Mouse (Mus musculus) heart, embryonic 12.5 days (tissue): Measurements from ENCODE around the gene Hcfc1r1. TPM values are rescaled to one million over a fixed set of nuclear protein-coding genes. Genes with fewer than 3 reads are reported as not detected.
A peak's percentile ranks its signal among the peaks of the same experiment; 100 is the strongest.

Experiments
- ATAC-seq: fragments of 200-750 bp; cut with Nextera tagmentation; 2 replicates; pipeline ENCODE4 v1.8.0; 2017; ENCODE audit warnings: moderate TSS enrichment, moderate library complexity; ENCODE audit not compliant: insufficient number of reproducible peaks, low FRiP score
- H3K27ac ChIP-seq: fragments of 300-500 bp; sonication (generic); 2 replicates; pipeline ENCODE4 v1.5.1; 2016; ENCODE audit warnings: mild to moderate bottlenecking, moderate library complexity; ENCODE audit not compliant: poor library complexity, severe bottlenecking
- H3K27me3 ChIP-seq: fragments of 300-500 bp; sonication (generic); replicated peaks from 2 replicates; pipeline ENCODE4 v1.6.1; 2016; ENCODE audit warnings: mild to moderate bottlenecking, moderate library complexity
- H3K36me3 ChIP-seq: fragments of 300-500 bp; sonication (generic); 2 replicates; pipeline ENCODE4 v1.6.1; 2016; ENCODE audit warnings: mild to moderate bottlenecking, moderate library complexity
- H3K4me1 ChIP-seq: fragments of 300-500 bp; sonication (generic); replicated peaks from 2 replicates; pipeline ENCODE4 v1.6.1; 2016; ENCODE audit warnings: mild to moderate bottlenecking
- H3K4me2 ChIP-seq: fragments of 300-500 bp; sonication (generic); 2 replicates; pipeline ENCODE4 v1.6.1; 2016; ENCODE audit warnings: mild to moderate bottlenecking, moderate library complexity
- H3K4me3 ChIP-seq: fragments of 300-500 bp; sonication (generic); 2 replicates; pipeline ENCODE4 v1.5.1; 2016; ENCODE audit warnings: mild to moderate bottlenecking
- H3K9ac ChIP-seq: fragments of 300-500 bp; sonication (generic); 2 replicates; pipeline ENCODE4 v1.6.1; 2016; ENCODE audit warnings: mild to moderate bottlenecking, moderate library complexity
- H3K9me3 ChIP-seq: fragments of 300-500 bp; sonication (generic); replicated peaks from 2 replicates; pipeline ENCODE4 v1.6.1; 2016; ENCODE audit warnings: mild to moderate bottlenecking, moderate library complexity
- WGBS: fragments of 180-500 bp; shearing (Covaris S2); methylation state at CpG from one replicate; pipeline ENCODE4 v1.1.7; 2016; 5-methylcytosine and 5-hydroxymethylcytosine counted together
- polyA plus RNA-seq: library from polyadenylated mRNA; unstranded; fragments of >200 nt; fragmentation: Nextera tagmentation; extraction: Ambion mirVana; gene quantifications from 2 replicates; pipeline ENCODE4 v1.2.1, GENCODE M21; 2016

Hcfc1r1 gene
- polyA plus RNA-seq, 1 experiment from 2014 or later = 337 TPM

- H3K4me3 ChIP-seq = peak overlapping the region; percentile 72
- peak overlapping the region; percentile 88 for H3K4me2 ChIP-seq
- ATAC-seq = no peak
- H3K27ac ChIP-seq = peak overlapping the region; percentile 96
- no peaks in the 10 kb centered on the region for H3K9me3 ChIP-seq
- peaks cover 34% of the 10 kb centered on the region for H3K4me1 ChIP-seq
- WGBS = 7% methylated on average over 15 of the region's 15 CpGs
- peaks cover 10% of the 10 kb centered on the region; the same call in 1 of the 2 replicates for H3K36me3 ChIP-seq
- H3K27me3 ChIP-seq = peaks cover 27% of the 10 kb centered on the region
- H3K9ac ChIP-seq = peak overlapping the region; percentile 86
These were observed 2.3 kb downstream of the Hcfc1r1 start for GRCm38 (mm10) chr17:23675564-23676281.

- Histone ChIP-seq H3K4me1 (peaks cover 33% of the 10 kb centered on the region), H3K27ac (peak overlapping the region; percentile 96), H3K4me3 (peak overlapping the region; percentile 72), H3K9me3 (no peaks in the 10 kb centered on the region), H3K4me2 (peak overlapping the region; percentile 88), H3K27me3 (peaks cover 35% of the 10 kb centered on the region), H3K36me3 (peaks cover 8% of the 10 kb centered on the region; the same call in 1 of the 2 replicates), H3K9ac (peak overlapping the region; percentile 86)
- under 1% methylated on average over 37 of the region's 37 CpGs for WGBS
- ATAC-seq = peak; percentile 10; the same call in 1 of the 2 replicates
These were observed 3.2 kb downstream of the Hcfc1r1 start for GRCm38 (mm10) chr17:23676473-23677031.

- under 1% methylated on average over 34 of the region's 34 CpGs for WGBS
- peaks cover 4% of the 10 kb centered on the region; the same call in 1 of the 2 replicates for H3K36me3 ChIP-seq
- peaks cover 42% of the 10 kb centered on the region for H3K27me3 ChIP-seq
- peak within 1 kb of the TSS; percentile 72 for H3K4me3 ChIP-seq
- peak; percentile 55; the same call in 1 of the 2 replicates for ATAC-seq
- H3K4me2 ChIP-seq = peak within 1 kb of the TSS; percentile 88
- H3K9ac ChIP-seq = peak within 1 kb of the TSS; percentile 86
- peak within 1 kb of the TSS; percentile 96 for H3K27ac ChIP-seq
- no peaks in the 10 kb centered on the region for H3K9me3 ChIP-seq
- H3K4me1 ChIP-seq = peaks cover 29% of the 10 kb centered on the region
These were observed 3.9 kb downstream of the Hcfc1r1 start, which contains the start of gene Tnfrsf12a for GRCm38 (mm10) chr17:23677236-23677679. TSS of gene Tnfrsf12a (minus strand) at chr17:23677468.

- ATAC-seq = no peak
- Histone ChIP-seq H3K4me1 (peaks cover 24% of the 10 kb centered on the region), H3K4me3 (peak within 1 kb of the TSS; percentile 12), H3K4me2 (peak within 1 kb of the TSS; percentile 48), H3K36me3 (peaks cover 4% of the 10 kb centered on the region; the same call in 1 of the 2 replicates), H3K27me3 (peaks cover 62% of the 10 kb centered on the region), H3K9ac (no peak within 1 kb of the TSS), H3K9me3 (no peaks in the 10 kb centered on the region), H3K27ac (no peak within 1 kb of the TSS)
- WGBS = 2% methylated on average over 38 of the region's 38 CpGs
These were observed 5.9 kb downstream of the Hcfc1r1 start, which contains the start of gene Cldn6 for GRCm38 (mm10) chr17:23679127-23679835. TSS of gene Cldn6 (plus strand) at chr17:23679249.

GRCm38 (mm10) chr17:23680336-23680735 lies 6.9 kb downstream of the Hcfc1r1 start:
- peaks cover 72% of the 10 kb centered on the region for H3K27me3 ChIP-seq
- no peak overlapping the region for H3K4me3 ChIP-seq
- no peak overlapping the region for H3K9ac ChIP-seq
- H3K27ac ChIP-seq = no peak overlapping the region
- peaks cover 3% of the 10 kb centered on the region; the same call in 1 of the 2 replicates for H3K36me3 ChIP-seq
- 56% methylated on average over 9 of the region's 9 CpGs for WGBS
- peaks cover 14% of the 10 kb centered on the region for H3K4me1 ChIP-seq
- no peak for ATAC-seq
- no peaks in the 10 kb centered on the region for H3K9me3 ChIP-seq
- H3K4me2 ChIP-seq = no peak overlapping the region

- peaks cover 7% of the 10 kb centered on the region; the same call in 1 of the 2 replicates for H3K4me1 ChIP-seq
- H3K27me3 ChIP-seq = peaks cover 76% of the 10 kb centered on the region
- ATAC-seq = no peak
- WGBS = 70% methylated on average over 10 of the region's 10 CpGs
- no peaks in the 10 kb centered on the region for H3K36me3 ChIP-seq
- H3K27ac ChIP-seq = no peak overlapping the region
- H3K9ac ChIP-seq = no peak overlapping the region
- no peak overlapping the region for H3K4me3 ChIP-seq
- no peaks in the 10 kb centered on the region for H3K9me3 ChIP-seq
- no peak overlapping the region for H3K4me2 ChIP-seq
These were observed 7.7 kb downstream of the Hcfc1r1 start for GRCm38 (mm10) chr17:23681086-23681485.

GRCm38 (mm10) chr17:23682092-23682491 lies 8.7 kb downstream of the Hcfc1r1 start:
- Histone ChIP-seq H3K27ac (no peak overlapping the region), H3K9ac (peak overlapping the region; percentile 37), H3K9me3 (no peaks in the 10 kb centered on the region), H3K4me2 (no peak overlapping the region), H3K4me3 (no peak overlapping the region), H3K4me1 (0 out of 2 replicates have a peak, but pooled peaks cover 6% of the 10 kb centered on the region), H3K36me3 (no peaks in the 10 kb centered on the region), H3K27me3 (peaks cover 76% of the 10 kb centered on the region)
- WGBS = 52% methylated on average over 4 of the region's 4 CpGs
- no peak for ATAC-seq

- H3K27ac ChIP-seq = no peak overlapping the region
- H3K27me3 ChIP-seq = peaks cover 76% of the 10 kb centered on the region
- 0 out of 2 replicates have a peak, but pooled peaks cover 6% of the 10 kb centered on the region for H3K4me1 ChIP-seq
- H3K9ac ChIP-seq = no peak overlapping the region
- WGBS = 51% methylated on average over 3 of the region's 3 CpGs
- H3K9me3 ChIP-seq = no peaks in the 10 kb centered on the region
- H3K36me3 ChIP-seq = no peaks in the 10 kb centered on the region
- no peak overlapping the region for H3K4me3 ChIP-seq
- ATAC-seq = no peak
- H3K4me2 ChIP-seq = no peak overlapping the region
These were observed 9.1 kb downstream of the Hcfc1r1 start for GRCm38 (mm10) chr17:23682530-23682929.

GRCm38 (mm10) chr17:23683226-23683625 lies 9.8 kb downstream of the Hcfc1r1 start:
- H3K27me3 ChIP-seq = peaks cover 74% of the 10 kb centered on the region
- ATAC-seq = no peak
- H3K4me3 ChIP-seq = no peak overlapping the region
- no peaks in the 10 kb centered on the region for H3K9me3 ChIP-seq
- no peaks in the 10 kb centered on the region for H3K36me3 ChIP-seq
- H3K4me2 ChIP-seq = no peak overlapping the region
- 15% methylated on average over 15 of the region's 15 CpGs for WGBS
- H3K27ac ChIP-seq = no peak overlapping the region
- no peak overlapping the region for H3K9ac ChIP-seq
- H3K4me1 ChIP-seq = 0 out of 2 replicates have a peak, but pooled peaks cover 6% of the 10 kb centered on the region

- Histone ChIP-seq H3K9me3 (no peaks in the 10 kb centered on the region), H3K4me3 (no peak within 1 kb of the TSS), H3K4me1 (0 out of 2 replicates have a peak, but pooled peaks cover 6% of the 10 kb centered on the region), H3K9ac (no peak within 1 kb of the TSS), H3K27ac (no peak within 1 kb of the TSS), H3K27me3 (peaks cover 66% of the 10 kb centered on the region), H3K4me2 (no peak within 1 kb of the TSS), H3K36me3 (no peaks in the 10 kb centered on the region)
- no peak for ATAC-seq
- 25% methylated on average over 15 of the region's 15 CpGs for WGBS
These were observed 10.7 kb downstream of the Hcfc1r1 start, which contains the start of gene Cldn9 for GRCm38 (mm10) chr17:23683856-23684672. TSS of gene Cldn9 (minus strand) at chr17:23684026.
